Mouse (Mus musculus): ENCODE measurements around the gene Cntn3. TPM values are rescaled to one million over a fixed set of nuclear protein-coding genes. Genes with fewer than 3 reads are reported as not detected.

The Cntn3 gene
- polyA plus RNA-seq, 1 experiment from 2014 or later, result 1.3 TPM

DNA sequence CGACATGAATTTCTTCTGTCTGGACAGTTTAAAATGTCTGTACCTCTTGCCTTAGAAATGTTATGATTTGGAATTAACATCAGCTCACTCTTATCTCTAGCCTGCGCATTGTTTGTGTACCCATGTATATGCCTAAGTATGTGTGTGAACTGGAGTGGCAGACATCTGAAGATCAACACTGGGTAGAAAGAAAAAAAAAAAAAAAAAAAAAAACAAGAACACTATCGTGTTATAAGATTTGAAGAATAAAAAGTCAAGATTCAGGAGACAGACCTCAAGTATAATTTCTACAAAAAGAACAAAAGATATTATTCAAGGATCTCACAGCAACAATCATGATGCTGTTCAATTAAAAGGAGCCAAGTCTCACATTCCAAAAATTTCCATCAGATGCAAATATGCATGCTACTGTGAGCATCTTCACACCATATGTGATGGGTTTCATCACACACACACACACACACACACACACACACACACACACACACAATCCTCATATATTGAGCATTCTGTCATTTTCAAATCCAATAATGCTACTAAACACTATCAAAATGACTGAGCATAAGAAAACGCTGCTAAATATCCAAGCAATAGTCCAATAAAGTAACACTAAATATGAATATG, 17.0 kb downstream of the Cntn3 start:
- no peak for ATAC-seq (ENCODE audit: low FRiP score, low read depth)
- WGBS, result 93% methylated on average over 4 of the region's 4 CpGs
- Histone ChIP-seq H3K4me3 (no peak overlapping the region), H3K27me3 (no peaks in the 10 kb centered on the region), H3K27ac (replicated peaks) (no peak overlapping the region), H3K4me1 (no peaks in the 10 kb centered on the region), H3K9me3 (no peaks in the 10 kb centered on the region), H3K9ac (replicated peaks) (no peak overlapping the region), H3K4me2 (replicated peaks) (no peak overlapping the region), H3K36me3 (no peaks in the 10 kb centered on the region)

DNA sequence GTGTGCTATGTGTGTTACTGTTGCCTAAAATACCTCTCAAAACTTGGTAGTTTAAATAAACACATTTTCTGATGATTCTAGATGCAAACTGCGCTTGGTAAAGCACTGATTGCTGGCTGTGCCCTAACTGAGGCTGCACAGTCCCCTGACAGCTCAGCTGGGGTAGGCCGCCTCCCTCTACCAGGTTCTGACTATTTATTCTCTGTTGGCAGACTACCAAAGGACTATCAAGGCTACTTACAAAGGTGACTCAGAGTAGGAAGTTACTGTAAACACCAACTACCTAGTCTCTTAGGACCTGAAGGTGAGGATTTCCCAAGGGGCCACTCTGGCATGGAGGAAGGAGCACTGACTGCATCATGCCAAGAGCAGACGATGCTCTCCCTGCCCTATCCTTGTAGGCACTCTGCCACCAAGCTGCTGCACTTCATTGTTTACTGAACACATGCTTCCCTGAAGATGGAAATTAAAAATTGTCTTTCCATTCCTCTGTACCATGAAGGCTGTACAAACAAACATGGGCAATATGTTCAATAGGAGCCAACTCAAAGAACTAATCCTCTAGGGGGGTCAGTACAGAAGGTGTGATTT, 17.7 kb downstream of the Cntn3 start:
- Histone ChIP-seq H3K36me3 (no peaks in the 10 kb centered on the region), H3K27me3 (no peaks in the 10 kb centered on the region), H3K9me3 (no peaks in the 10 kb centered on the region), H3K4me3 (no peak overlapping the region), H3K27ac (replicated peaks) (no peak overlapping the region), H3K4me2 (replicated peaks) (no peak overlapping the region), H3K4me1 (no peaks in the 10 kb centered on the region), H3K9ac (replicated peaks) (no peak overlapping the region)
- 94% methylated on average over 3 of the region's 3 CpGs for WGBS
- ATAC-seq (ENCODE audit: low FRiP score, low read depth), result no peak

DNA sequence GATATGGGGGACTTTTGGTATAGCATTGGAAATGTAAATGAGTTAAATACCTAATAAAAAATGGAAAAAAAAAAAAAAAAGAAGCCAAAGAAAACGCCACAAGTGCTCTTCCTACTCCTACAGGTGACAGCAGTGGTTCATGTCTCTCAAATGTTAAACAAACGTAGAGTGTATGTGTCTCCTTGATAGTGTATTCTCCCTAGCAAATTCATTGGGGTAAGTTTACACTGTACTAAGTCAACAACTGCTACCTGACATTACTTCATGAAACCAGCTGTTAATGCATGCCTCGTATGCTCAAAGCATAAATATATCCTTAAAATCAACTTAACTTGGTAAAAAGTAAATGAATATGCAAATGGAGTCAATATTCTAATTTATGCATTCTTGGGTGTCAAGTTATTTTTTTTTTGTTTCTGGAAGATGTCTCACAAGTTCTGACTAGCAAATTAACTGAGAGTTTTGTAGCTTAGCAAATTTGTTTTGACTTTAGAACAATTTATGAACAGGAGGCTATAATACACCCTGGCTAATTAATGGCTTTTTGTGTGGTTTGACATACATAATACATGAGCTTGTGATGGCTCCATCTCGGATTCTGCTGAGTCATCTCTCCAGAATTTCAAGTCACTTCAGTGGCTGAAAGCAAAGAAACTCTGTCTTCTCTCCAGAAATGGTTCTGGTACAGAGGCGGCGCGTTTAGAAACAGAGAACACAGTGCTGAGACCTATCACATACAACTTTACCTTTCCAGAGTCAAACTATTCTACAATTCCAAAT, 31.1 kb downstream of the Cntn3 start:
- no peaks in the 10 kb centered on the region for H3K27me3 ChIP-seq
- H3K36me3 ChIP-seq, result no peaks in the 10 kb centered on the region
- H3K4me1 ChIP-seq, result peaks cover 5% of the 10 kb centered on the region; the same call in 1 of the 2 replicates
- no peak overlapping the region for H3K4me2 ChIP-seq (replicated peaks)
- no peak overlapping the region for H3K27ac ChIP-seq (replicated peaks)
- H3K4me3 ChIP-seq, result no peak overlapping the region
- no peak for ATAC-seq (ENCODE audit: low FRiP score, low read depth)
- no peak overlapping the region for H3K9ac ChIP-seq (replicated peaks)
- no peaks in the 10 kb centered on the region for H3K9me3 ChIP-seq
- WGBS, result 87% methylated on average over 7 of the region's 7 CpGs

DNA sequence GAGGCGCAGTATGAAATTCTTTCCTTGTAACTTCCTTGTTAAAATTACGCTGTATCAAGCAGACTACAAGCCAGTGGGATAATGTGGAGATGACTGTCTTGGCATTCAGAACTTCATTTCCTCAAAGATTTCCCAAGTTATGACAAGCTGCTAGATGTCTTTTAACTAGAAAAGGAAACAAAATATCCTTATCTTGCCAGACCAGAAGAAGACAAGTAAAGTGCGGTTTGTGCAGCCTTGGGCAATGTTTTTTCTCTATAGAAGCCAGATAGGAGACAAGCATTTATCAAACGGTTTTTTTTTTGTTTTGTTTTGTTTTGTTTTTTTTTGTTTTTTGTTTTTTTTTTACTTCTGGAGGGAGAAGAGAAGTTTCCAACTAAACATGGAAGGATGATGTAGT, 37.3 kb downstream of the Cntn3 start:
- H3K9me3 ChIP-seq, result no peaks in the 10 kb centered on the region
- H3K4me3 ChIP-seq, result no peak overlapping the region
- WGBS, result 84% methylated on average over 4 of the region's 4 CpGs
- no peak overlapping the region for H3K9ac ChIP-seq (replicated peaks)
- no peak overlapping the region for H3K27ac ChIP-seq (replicated peaks)
- no peaks in the 10 kb centered on the region for H3K36me3 ChIP-seq
- no peaks in the 10 kb centered on the region for H3K27me3 ChIP-seq
- H3K4me2 ChIP-seq (replicated peaks), result no peak overlapping the region
- ATAC-seq (ENCODE audit: low FRiP score, low read depth), result no peak
- no peaks in the 10 kb centered on the region for H3K4me1 ChIP-seq

DNA sequence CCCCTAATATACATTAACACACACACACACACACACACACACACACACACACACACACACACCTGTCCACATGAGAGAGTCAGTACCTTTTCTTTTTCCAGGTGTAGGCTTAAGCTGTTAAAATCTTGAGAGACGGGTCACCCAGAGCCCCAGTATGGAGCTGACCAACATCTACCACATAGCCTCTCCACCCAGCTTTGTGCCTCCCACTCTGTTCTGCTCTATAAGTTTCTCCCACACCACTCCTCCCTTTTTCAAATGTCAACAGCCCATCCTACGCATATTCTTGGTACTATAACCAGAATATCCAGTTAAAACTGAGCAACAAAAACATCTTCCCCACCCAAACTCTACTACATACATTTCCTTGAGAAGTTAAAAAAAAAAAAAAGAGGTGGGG, 49.9 kb downstream of the Cntn3 start:
- 81% methylated on average over 2 of the region's 2 CpGs for WGBS
- H3K4me3 ChIP-seq, result no peak overlapping the region
- H3K9ac ChIP-seq (replicated peaks), result no peak overlapping the region
- no peak overlapping the region for H3K4me2 ChIP-seq (replicated peaks)
- no peaks in the 10 kb centered on the region for H3K36me3 ChIP-seq
- H3K4me1 ChIP-seq, result no peaks in the 10 kb centered on the region
- no peaks in the 10 kb centered on the region for H3K9me3 ChIP-seq
- H3K27ac ChIP-seq (replicated peaks), result no peak overlapping the region
- H3K27me3 ChIP-seq, result no peaks in the 10 kb centered on the region
- ATAC-seq (ENCODE audit: low FRiP score, low read depth), result no peak

DNA sequence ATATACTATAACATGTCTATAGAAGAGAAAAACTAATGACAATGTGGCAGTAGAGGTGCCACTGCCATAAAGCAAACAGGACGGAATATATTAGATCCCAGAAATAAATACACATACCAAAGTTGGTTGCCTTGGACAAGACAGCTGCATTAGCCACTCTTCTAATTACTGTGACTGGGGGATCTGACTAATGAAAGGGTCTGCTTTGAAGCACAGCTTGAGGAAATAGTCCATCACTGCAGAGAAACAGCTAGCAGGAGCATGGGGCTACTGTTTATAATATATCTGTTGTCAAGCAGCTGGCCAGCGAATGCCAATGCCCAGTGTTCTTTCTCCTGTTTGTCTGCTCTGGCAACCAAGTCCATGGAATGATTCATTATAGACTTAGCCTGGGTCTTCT, 51.9 kb downstream of the Cntn3 start:
- no peaks in the 10 kb centered on the region for H3K4me1 ChIP-seq
- no peak overlapping the region for H3K27ac ChIP-seq (replicated peaks)
- no peak overlapping the region for H3K4me3 ChIP-seq
- H3K36me3 ChIP-seq, result no peaks in the 10 kb centered on the region
- no peak for ATAC-seq (ENCODE audit: low FRiP score, low read depth)
- 80% methylated on average over 2 of the region's 2 CpGs for WGBS
- no peak overlapping the region for H3K9ac ChIP-seq (replicated peaks)
- H3K4me2 ChIP-seq (replicated peaks), result no peak overlapping the region
- no peaks in the 10 kb centered on the region for H3K9me3 ChIP-seq
- H3K27me3 ChIP-seq, result no peaks in the 10 kb centered on the region

DNA sequence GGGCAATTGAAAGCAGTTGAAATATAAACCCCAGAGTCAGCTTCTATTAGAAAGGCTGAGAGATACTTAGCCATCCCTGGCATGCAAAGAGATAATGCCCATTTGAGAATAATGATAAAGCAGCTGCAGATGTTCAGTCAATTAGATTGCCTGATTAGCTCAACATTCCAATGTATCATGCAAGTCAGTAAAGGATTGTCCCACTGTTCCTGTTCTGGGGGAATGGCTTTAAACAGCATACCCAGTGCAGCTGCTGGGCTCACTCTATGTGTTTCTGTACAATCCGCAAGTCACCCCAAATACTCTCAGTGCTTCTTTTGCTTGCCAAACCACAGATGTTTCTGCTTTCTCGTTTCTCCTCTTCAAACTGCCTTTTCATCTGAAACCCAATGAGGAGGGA, 57.7 kb downstream of the Cntn3 start:
- Histone ChIP-seq H3K27ac (replicated peaks) (no peak overlapping the region), H3K4me1 (0 out of 2 replicates have a peak, but pooled peaks cover 4% of the 10 kb centered on the region), H3K9me3 (no peaks in the 10 kb centered on the region), H3K4me3 (no peak overlapping the region), H3K9ac (replicated peaks) (no peak overlapping the region), H3K4me2 (replicated peaks) (no peak overlapping the region), H3K27me3 (no peaks in the 10 kb centered on the region), H3K36me3 (no peaks in the 10 kb centered on the region)
- ATAC-seq (ENCODE audit: low FRiP score, low read depth), result no peak
- WGBS, result 79% methylated on average over 2 of the region's 2 CpGs

DNA sequence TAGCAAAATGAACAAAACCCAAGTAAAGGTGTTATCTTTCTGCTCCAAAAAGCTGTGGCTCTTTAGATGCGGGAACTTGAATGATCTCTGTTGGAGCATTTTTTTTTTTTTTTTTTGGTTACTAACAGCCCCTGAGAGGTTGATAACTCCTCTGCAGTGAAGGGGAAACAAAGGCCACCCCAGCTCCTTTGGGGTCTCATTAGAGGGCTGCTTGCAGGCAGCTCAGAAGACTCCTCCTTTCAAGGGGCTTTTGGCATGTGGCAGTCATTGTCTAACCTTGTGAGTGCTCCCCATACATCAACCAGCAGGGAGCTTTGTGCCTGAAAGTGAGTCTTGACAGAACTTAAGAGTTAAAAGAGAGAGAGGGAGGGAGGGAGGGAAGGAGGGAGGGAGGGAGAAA, 60.8 kb downstream of the Cntn3 start:
- no peaks in the 10 kb centered on the region for H3K27me3 ChIP-seq
- H3K36me3 ChIP-seq, result no peaks in the 10 kb centered on the region
- WGBS, result 13% methylated on average over 1 of the region's 1 CpGs
- no peak for ATAC-seq (ENCODE audit: low FRiP score, low read depth)
- no peak overlapping the region for H3K9ac ChIP-seq (replicated peaks)
- no peak overlapping the region for H3K4me3 ChIP-seq
- no peak overlapping the region for H3K4me2 ChIP-seq (replicated peaks)
- H3K27ac ChIP-seq (replicated peaks), result no peak overlapping the region
- no peaks in the 10 kb centered on the region for H3K9me3 ChIP-seq
- H3K4me1 ChIP-seq, result 0 out of 2 replicates have a peak, but pooled peaks cover 4% of the 10 kb centered on the region

DNA sequence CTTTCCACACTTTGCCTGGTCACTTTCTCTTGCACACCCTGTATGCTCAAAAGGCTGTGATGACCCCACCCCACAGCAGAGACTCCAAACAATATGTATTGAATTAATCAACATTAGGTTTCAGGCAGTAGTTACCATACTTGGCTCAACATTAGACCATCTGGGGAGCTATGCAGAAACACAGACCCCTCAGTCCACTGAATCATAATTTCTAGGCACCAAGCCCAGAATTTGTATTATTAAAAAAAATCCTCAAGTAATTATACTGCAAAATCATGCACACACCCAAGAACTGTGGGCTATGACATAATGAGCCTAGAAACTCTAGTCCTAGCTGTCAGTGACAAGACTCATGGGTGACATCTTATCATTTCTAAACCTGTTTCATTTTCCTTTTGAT, 87.4 kb downstream of the Cntn3 start:
- no peaks in the 10 kb centered on the region for H3K9me3 ChIP-seq
- H3K36me3 ChIP-seq, result no peaks in the 10 kb centered on the region
- H3K27me3 ChIP-seq, result no peaks in the 10 kb centered on the region
- H3K4me3 ChIP-seq, result no peak overlapping the region
- no peak overlapping the region for H3K9ac ChIP-seq (replicated peaks)
- H3K4me2 ChIP-seq (replicated peaks), result no peak overlapping the region
- no peaks in the 10 kb centered on the region for H3K4me1 ChIP-seq
- no peak overlapping the region for H3K27ac ChIP-seq (replicated peaks)
- no peak for ATAC-seq (ENCODE audit: low FRiP score, low read depth)

DNA sequence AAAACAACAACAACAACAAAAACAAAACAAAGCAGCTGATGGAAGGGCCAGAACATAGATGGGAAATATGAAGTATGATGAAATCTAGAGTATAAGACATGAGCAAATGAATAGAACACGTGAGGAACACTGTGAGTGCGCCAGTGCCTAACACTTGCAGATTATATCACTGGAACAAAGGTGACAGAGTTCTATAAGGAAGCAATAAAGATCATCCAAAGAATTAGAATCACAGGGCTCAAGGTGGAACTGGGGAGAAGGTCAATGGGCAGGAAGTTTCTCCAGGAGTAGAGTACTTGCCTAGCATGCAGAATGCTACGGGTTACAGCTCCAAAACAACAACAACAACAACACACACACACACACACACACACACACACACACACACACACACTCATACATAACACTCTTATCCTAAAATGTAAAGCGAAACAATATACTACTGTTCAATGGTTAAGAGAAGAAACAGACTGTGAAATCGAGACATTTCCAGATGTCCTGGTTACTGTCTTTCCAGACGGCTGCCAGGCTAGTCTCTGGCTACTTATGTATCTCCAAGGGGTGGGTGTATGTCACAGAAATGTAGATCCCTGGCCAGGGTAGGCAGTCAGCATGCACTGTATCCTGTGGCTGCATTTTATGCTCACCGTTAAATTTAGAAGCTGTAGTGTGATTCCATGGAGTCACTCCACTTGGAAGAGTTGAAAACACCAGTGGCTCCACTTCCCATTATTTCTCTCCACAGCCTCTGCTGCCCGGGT, 94.4 kb downstream of the Cntn3 start:
- Histone ChIP-seq H3K36me3 (no peaks in the 10 kb centered on the region), H3K4me1 (no peaks in the 10 kb centered on the region), H3K4me2 (replicated peaks) (no peak overlapping the region), H3K27ac (replicated peaks) (no peak overlapping the region), H3K4me3 (no peak overlapping the region), H3K9me3 (no peaks in the 10 kb centered on the region), H3K27me3 (no peaks in the 10 kb centered on the region), H3K9ac (replicated peaks) (no peak overlapping the region)
- WGBS, result 86% methylated on average over 8 of the region's 8 CpGs
- no peak for ATAC-seq (ENCODE audit: low FRiP score, low read depth)

DNA sequence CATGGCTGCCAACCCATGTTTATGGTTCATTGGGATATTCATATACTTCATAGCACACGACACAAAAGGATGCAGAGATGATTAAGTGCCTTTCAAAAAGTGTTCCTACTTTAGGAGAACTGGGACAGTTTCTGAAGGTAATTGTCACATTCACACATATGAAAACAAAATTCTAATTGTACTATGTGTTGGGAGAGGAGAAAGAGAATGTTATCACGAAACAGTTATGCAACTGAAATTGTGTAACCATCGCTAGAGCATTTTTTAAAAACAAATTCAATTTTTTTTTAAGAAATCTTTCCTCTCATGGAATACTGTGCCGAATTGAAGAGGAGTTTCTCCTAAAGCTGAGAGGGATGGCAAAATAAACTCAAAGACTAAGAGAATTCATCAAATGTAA, 134.5 kb downstream of the Cntn3 start:
- no peak overlapping the region for H3K9ac ChIP-seq (replicated peaks)
- H3K27ac ChIP-seq (replicated peaks), result no peak overlapping the region
- H3K4me3 ChIP-seq, result no peak overlapping the region
- no peak overlapping the region for H3K4me2 ChIP-seq (replicated peaks)
- ATAC-seq (ENCODE audit: low FRiP score, low read depth), result no peak
- WGBS, result 84% methylated on average over 4 of the region's 4 CpGs
- H3K27me3 ChIP-seq, result no peaks in the 10 kb centered on the region
- H3K36me3 ChIP-seq, result no peaks in the 10 kb centered on the region
- no peaks in the 10 kb centered on the region for H3K4me1 ChIP-seq
- H3K9me3 ChIP-seq, result no peaks in the 10 kb centered on the region

DNA sequence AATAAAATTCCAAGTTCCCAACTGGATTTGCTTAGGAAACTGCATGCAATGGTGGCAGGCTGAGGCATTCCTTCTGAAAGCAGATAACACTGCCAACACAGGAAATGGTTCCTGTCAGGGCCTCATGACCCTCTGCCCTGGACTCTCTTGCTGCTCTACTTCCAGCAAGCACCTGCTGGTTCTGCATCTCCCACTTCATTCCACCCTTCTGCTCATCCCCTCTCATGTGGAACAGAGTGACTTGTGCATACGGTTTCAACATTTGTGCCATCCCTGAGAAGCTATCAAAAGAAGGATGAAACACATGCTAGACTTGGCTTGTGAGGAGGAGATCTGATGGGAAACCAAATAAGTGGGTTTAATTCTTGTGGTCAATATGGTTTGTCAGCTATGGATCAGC, 145.4 kb downstream of the Cntn3 start:
- H3K4me2 ChIP-seq (replicated peaks), result no peak overlapping the region
- H3K9me3 ChIP-seq, result no peaks in the 10 kb centered on the region
- no peak overlapping the region for H3K9ac ChIP-seq (replicated peaks)
- no peak for ATAC-seq (ENCODE audit: low FRiP score, low read depth)
- no peaks in the 10 kb centered on the region for H3K4me1 ChIP-seq
- H3K27me3 ChIP-seq, result no peaks in the 10 kb centered on the region
- H3K4me3 ChIP-seq, result no peak overlapping the region
- no peaks in the 10 kb centered on the region for H3K36me3 ChIP-seq
- no peak overlapping the region for H3K27ac ChIP-seq (replicated peaks)
- 75% methylated on average over 1 of the region's 1 CpGs for WGBS
